Mouse (Mus musculus) kidney, adult 18-20 months (tissue): ENCODE data around the gene Ankle1.
A peak's percentile ranks its signal among the peaks of the same experiment; 100 is the strongest.

Experiments used
- DNase-seq: peaks from one replicate; pipeline ENCODE4 v3.0.0; 2021

The Ankle1 gene

GRCm38 (mm10) chr8:71405401-71406098 is at the start of gene Ankle1:
TSS of gene Ankle1 (plus strand) at chr8:71406010.
- DNase-seq: peak; percentile 98

GRCm38 (mm10) chr8:71358026-71358425 is 47.8 kb upstream of the Ankle1 start:
- no peak for DNase-seq

- DNase-seq: peak; percentile 97
Observed at GRCm38 (mm10) chr8:71366771-71367528, 38.9 kb upstream of the Ankle1 start, which contains the start of gene Use1. TSS of gene Use1 (plus strand) at chr8:71366848.

GRCm38 (mm10) chr8:71367529-71368176 is 38.2 kb upstream of the Ankle1 start:
- no peak for DNase-seq

GRCm38 (mm10) chr8:71368366-71368765 is 37.4 kb upstream of the Ankle1 start:
- no peak for DNase-seq

- no peak for DNase-seq
Observed at GRCm38 (mm10) chr8:71369040-71369718, 36.6 kb upstream of the Ankle1 start.

- no peak for DNase-seq
Observed at GRCm38 (mm10) chr8:71370711-71371235, 35.0 kb upstream of the Ankle1 start.

GRCm38 (mm10) chr8:71371236-71371848 is 34.5 kb upstream of the Ankle1 start, which contains the start of gene Ocel1:
TSS of gene Ocel1 (plus strand) at chr8:71371298.
- DNase-seq: peak; percentile 98

- DNase-seq: no peak
Observed at GRCm38 (mm10) chr8:71372427-71372826, 33.4 kb upstream of the Ankle1 start.

- no peak for DNase-seq
Observed at GRCm38 (mm10) chr8:71373000-71373399, 32.8 kb upstream of the Ankle1 start.

GRCm38 (mm10) chr8:71374616-71375206 is 31.1 kb upstream of the Ankle1 start:
- DNase-seq: peak; percentile 52

GRCm38 (mm10) chr8:71375581-71376422 is 30.0 kb upstream of the Ankle1 start:
- peak; percentile 90 for DNase-seq

- DNase-seq: peak; percentile 40
Observed at GRCm38 (mm10) chr8:71376423-71377030, 29.3 kb upstream of the Ankle1 start.

- DNase-seq: no peak
Observed at GRCm38 (mm10) chr8:71379008-71379407, 26.8 kb upstream of the Ankle1 start.

- peak; percentile 46 for DNase-seq
Observed at GRCm38 (mm10) chr8:71379512-71380075, 26.2 kb upstream of the Ankle1 start.

GRCm38 (mm10) chr8:71380178-71381171 is 25.3 kb upstream of the Ankle1 start:
- DNase-seq: peak; percentile 53

- DNase-seq: peak; percentile 83
Observed at GRCm38 (mm10) chr8:71381421-71381970, 24.3 kb upstream of the Ankle1 start, which contains the start of gene Nr2f6. TSS of gene Nr2f6 (minus strand) at chr8:71381960.
